In the genomic region with DNA sequence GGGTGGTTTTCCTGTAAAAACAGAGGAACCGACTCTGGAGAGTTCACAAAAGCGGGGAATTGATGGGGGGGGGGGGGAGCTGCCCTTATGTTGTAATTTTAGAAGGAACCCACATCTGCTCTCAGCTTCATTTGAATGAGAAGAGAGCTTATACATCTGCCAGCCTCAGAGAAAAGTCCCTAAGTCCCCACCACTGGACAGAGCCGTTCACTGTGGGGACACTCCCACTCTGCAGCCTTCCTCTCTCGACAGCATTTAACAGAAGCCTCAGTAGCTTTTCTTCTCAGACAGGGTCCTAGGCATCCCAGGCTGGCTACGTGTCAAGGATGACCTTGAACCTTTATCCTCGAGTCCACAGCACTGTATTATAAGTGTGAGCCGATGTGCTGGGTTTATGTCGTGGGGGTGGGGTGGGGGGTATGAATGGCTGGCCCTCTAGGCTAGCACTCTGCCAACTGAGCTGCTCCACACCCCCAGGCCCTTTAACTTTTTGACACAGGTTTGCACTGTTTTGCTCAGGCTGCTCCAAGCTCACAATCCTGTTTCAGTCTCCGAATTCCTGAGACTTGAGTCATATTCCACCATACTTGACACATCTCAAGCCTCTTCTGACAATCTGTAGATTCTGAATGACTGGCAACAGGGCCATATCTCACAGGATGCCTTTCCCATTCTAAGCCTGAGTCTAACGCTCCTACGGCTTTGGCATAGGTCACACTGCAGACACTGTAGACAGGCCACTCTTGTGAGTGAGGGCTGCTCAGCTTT, we compare ENCODE assay signal across 19 mouse cellular contexts. TPM values are rescaled to one million over a fixed set of nuclear protein-coding genes. Genes with fewer than 3 reads are reported as not detected.
DNase-seq lines count a peak whose midpoint lies in the region; ATAC-seq and TF ChIP-seq lines count a peak whose summit lies in the region.
"Had no signal": no experiment of that assay in that cellular context is flagged by ENCODE, and none has a peak within 500 bp of the region (broad histone marks: within the 10 kb centered on the region; RNA-seq: fewer than 3 reads in every experiment).

No protein-coding gene starts in this region.

- H3K9me3 ChIP-seq in heart, embryonic 13.5 days, result no peaks in the 10 kb centered on the region
- H3K9me3 ChIP-seq in lung, embryonic 15.5 days, result no peaks in the 10 kb centered on the region
- H3K9me3 ChIP-seq in embryonic facial prominence, embryonic 10.5 days, result no peaks in the 10 kb centered on the region
- H3K9me3 ChIP-seq: embryonic facial prominence, embryonic 15.5 days; hindbrain, embryonic 13.5 days; midbrain, embryonic 15.5 days had no signal

- DNase-seq in heart, postnatal 14 days, result no peak
- no peak for DNase-seq in lung, adult 2 months
- DNase-seq in 3T3-L1 (ENCODE audit: low read depth, low spot score), result peak; percentile 87
- DNase-seq in embryonic facial prominence, embryonic 10.5 days (ENCODE audit: low spot score), result no peak
- DNase-seq in urinary bladder, postnatal 14 days (ENCODE audit: low spot score), result no peak
- DNase-seq in cerebellum, postnatal 10 days, result no peak
- DNase-seq: cerebellum, adult 11-12 months; gastrocnemius, adult 2 months; kidney, postnatal 4 days; layer of hippocampus, postnatal 36 days; left cerebral cortex, postnatal 4 days; liver, postnatal 0 days had no signal

- WGBS in heart, embryonic 13.5 days, result 27% methylated on average over 11 of the region's 11 CpGs
- WGBS in lung, embryonic 15.5 days, result 32% methylated on average over 11 of the region's 11 CpGs
- WGBS in lung, adult 2 months, result 40% methylated on average over 11 of the region's 11 CpGs
- 69% methylated on average over 11 of the region's 11 CpGs for WGBS in embryonic facial prominence, embryonic 10.5 days

- no peaks in the 10 kb centered on the region for H3K27me3 ChIP-seq in heart, embryonic 13.5 days (replicated peaks)
- H3K27me3 ChIP-seq in lung, embryonic 15.5 days, result no peaks in the 10 kb centered on the region
- H3K27me3 ChIP-seq in embryonic facial prominence, embryonic 10.5 days (replicated peaks; ENCODE audit: low read depth, poor library complexity, severe bottlenecking), result no peaks in the 10 kb centered on the region
- H3K27me3 ChIP-seq: embryonic facial prominence, embryonic 15.5 days; hindbrain, embryonic 13.5 days; midbrain, embryonic 15.5 days had no signal

- H3K4me2 ChIP-seq in heart, embryonic 13.5 days, result peak overlapping the region; percentile 18
- H3K4me2 ChIP-seq in lung, embryonic 15.5 days, result no peak overlapping the region
- H3K4me2 ChIP-seq: embryonic facial prominence, embryonic 15.5 days; hindbrain, embryonic 13.5 days; midbrain, embryonic 15.5 days had no signal

- no peak for TF ChIP-seq CTCF in lung, adult 2 months (IDR thresholded peaks at IDR 0.05; ENCODE audit: insufficient read depth, low read length)

- H3K4me1 ChIP-seq in heart, embryonic 13.5 days, result peaks cover 92% of the 10 kb centered on the region
- peaks cover 62% of the 10 kb centered on the region for H3K4me1 ChIP-seq in lung, embryonic 15.5 days
- peaks cover 47% of the 10 kb centered on the region for H3K4me1 ChIP-seq in lung, adult 2 months (ENCODE audit: control insufficient read depth, insufficient read depth, low read length)
- peaks cover 67% of the 10 kb centered on the region for H3K4me1 ChIP-seq in embryonic facial prominence, embryonic 10.5 days

- peak overlapping the region; percentile 54 for H3K9ac ChIP-seq in heart, embryonic 13.5 days
- H3K9ac ChIP-seq in lung, embryonic 15.5 days, result no peak overlapping the region
- H3K9ac ChIP-seq: embryonic facial prominence, embryonic 15.5 days; hindbrain, embryonic 13.5 days; liver, postnatal 0 days; midbrain, embryonic 15.5 days had no signal

- peaks cover 4% of the 10 kb centered on the region; the same call in 1 of the 2 replicates for H3K36me3 ChIP-seq in heart, embryonic 13.5 days
- H3K36me3 ChIP-seq in lung, embryonic 15.5 days, result no peaks in the 10 kb centered on the region
- peaks cover 9% of the 10 kb centered on the region; the same call in 1 of the 2 replicates for H3K36me3 ChIP-seq in embryonic facial prominence, embryonic 10.5 days (replicated peaks)
- H3K36me3 ChIP-seq: embryonic facial prominence, embryonic 15.5 days; hindbrain, embryonic 13.5 days; midbrain, embryonic 15.5 days had no signal

- H3K27ac ChIP-seq in heart, embryonic 13.5 days (replicated peaks), result peak overlapping the region; percentile 78
- H3K27ac ChIP-seq in lung, embryonic 15.5 days, result peak overlapping the region; percentile 35
- H3K27ac ChIP-seq in embryonic facial prominence, embryonic 10.5 days (replicated peaks), result 0 out of 2 replicates have a peak overlapping the region, but pooled peaks have one; percentile 0
- H3K27ac ChIP-seq: embryonic facial prominence, embryonic 15.5 days; hindbrain, embryonic 13.5 days; midbrain, embryonic 15.5 days had no signal

- no peak overlapping the region for H3K4me3 ChIP-seq in heart, embryonic 13.5 days
- no peak overlapping the region for H3K4me3 ChIP-seq in lung, embryonic 15.5 days
- no peak overlapping the region for H3K4me3 ChIP-seq in lung, adult 2 months (replicated peaks; ENCODE audit: extremely low read depth, low read depth, low read length)
- H3K4me3 ChIP-seq in embryonic facial prominence, embryonic 10.5 days, result no peak overlapping the region
- H3K4me3 ChIP-seq: embryonic facial prominence, embryonic 15.5 days; gastrocnemius, adult 2 months; hindbrain, embryonic 13.5 days; midbrain, embryonic 15.5 days had no signal

- intact Hi-C loops in heart, postnatal 14 days (cut with DNase I), result no loop called here

- TF ChIP-seq POLR2A in lung, adult 2 months (IDR thresholded peaks at IDR 0.05; ENCODE audit: borderline replicate concordance, extremely low read depth, low read depth, low read length), result no peak

- ATAC-seq in heart, embryonic 13.5 days (ENCODE audit: extremely low read depth, insufficient number of reproducible peaks, low FRiP score, low TSS enrichment), result peak; percentile 23; the same call in 1 of the 2 replicates
- ATAC-seq in lung, embryonic 15.5 days (ENCODE audit: borderline replicate concordance, extremely low read depth, low FRiP score, low TSS enrichment), result no peak
- ATAC-seq: forebrain, embryonic 14.5 days; intestine, postnatal 0 days; liver, postnatal 0 days; midbrain, embryonic 15.5 days had no signal

RNA-seq across cellular contexts. Expression of gene Ptpn1, which starts 8.0 kb away (rescaled TPM):
- 42.1 and 47.2 TPM in 2 replicates for polyA plus RNA-seq in heart, embryonic 13.5 days (2015; fragmentation: Nextera tagmentation; extraction: Ambion mirVana)
- total RNA-seq in heart, postnatal 14 days (2021), result 10 to 100 TPM; 24.0 to 27.8 TPM
- polyA plus RNA-seq in lung, embryonic 15.5 days (2015; fragmentation: Nextera tagmentation; extraction: Ambion mirVana), result 65.8 and 74.4 TPM in 2 replicates
- 65.9 and 69.9 TPM in 2 replicates for polyA plus RNA-seq in lung, adult 2 months (2012; rRNA removed)
- 66.2 and 71.7 TPM in 2 replicates for polyA plus RNA-seq in embryonic facial prominence, embryonic 10.5 days (2016; fragmentation: Nextera tagmentation; extraction: Ambion mirVana)

Comparison
In these comparisons a context has a peak if more than half of its experiments do, and no peak if none do; other contexts are left out.
1. H3K27ac ChIP-seq: peak in every context shown above with its lines; median percentile 78 in heart, embryonic 13.5 days; 35 in lung, embryonic 15.5 days; 0 in embryonic facial prominence, embryonic 10.5 days.